Mouse (Mus musculus): ENCODE measurements at regions not wholly inside any gene's neighbourhood (a gene's known extent, or its start where the extent isn't known, plus 50 kb on each side); places are given as distances from the start of the nearest gene placed in this dataset.
"Not testable (repeated sequence)": the region's sequence is repeated elsewhere in the genome, so short reads cannot be mapped to it uniquely, and the experiment has no call there.

GRCm38 (mm10) chr3:134339093-134339695 is 102.9 kb downstream of the Cxxc4 start:
- not testable (repeated sequence) for TF ChIP-seq USF1 (IDR thresholded peaks at IDR 0.05; ENCODE audit: low read depth); TCF3 (IDR thresholded peaks at IDR 0.05; ENCODE audit: insufficient read length, low read depth); POLR2AphosphoS2 (IDR thresholded peaks at IDR 0.05; ENCODE audit: insufficient read length, low read depth); POLR2A (IDR thresholded peaks at IDR 0.05; ENCODE audit: insufficient read length, low read depth)

Data from myocyte (in vitro differentiated cells).